Mouse (Mus musculus): ENCODE results near the gene Tchhl1.
"Not testable (repeated sequence)": the region's sequence is repeated elsewhere in the genome, so short reads cannot be mapped to it uniquely, and the experiment has no call there.

The Tchhl1 gene

DNA sequence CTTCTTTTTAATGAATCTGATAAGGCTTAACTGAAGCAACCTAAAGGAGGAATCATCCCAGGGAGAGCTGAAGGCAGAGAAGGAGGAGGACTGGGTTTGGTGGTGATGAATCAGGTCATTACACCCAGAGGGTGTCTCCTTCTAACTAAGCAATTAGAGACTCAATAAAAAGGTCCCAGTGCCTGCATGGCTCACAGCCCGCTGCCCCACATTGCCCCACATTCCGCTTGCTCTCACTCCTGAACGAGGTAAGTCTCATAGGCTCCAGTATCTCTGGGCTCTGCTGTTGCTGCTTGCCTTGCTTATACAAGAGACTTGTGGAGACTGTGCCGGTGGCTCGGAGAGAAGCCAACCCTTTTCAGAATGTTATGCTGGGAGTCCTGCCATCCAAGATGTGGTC is at the start of gene Tchhl1:
Gene Tchhl1 (plus strand): TSS at position 194 of the 400 bp plus-strand sequence.
- DNase-seq (ENCODE audit: low spot score in 2 of 2), result no peak

DNA sequence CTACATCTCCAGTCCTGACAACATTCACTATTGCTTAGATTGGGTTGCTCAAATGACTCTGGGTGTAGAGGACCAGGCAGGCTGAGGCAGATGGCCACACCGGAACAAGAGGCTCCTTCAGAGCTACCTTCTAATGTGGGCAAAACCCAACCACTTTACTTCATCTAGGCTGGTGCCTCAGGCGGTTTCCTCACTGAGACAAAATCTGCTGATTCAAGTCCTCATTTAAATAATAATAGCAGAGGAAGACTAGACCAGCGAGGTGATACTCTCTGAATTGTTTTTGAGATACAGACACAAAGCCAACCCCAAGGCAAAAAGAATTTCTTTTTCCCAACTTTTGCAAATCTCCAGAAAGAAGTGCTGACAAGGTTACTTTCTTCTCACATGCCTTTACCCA is 36.9 kb upstream of the Tchhl1 start:
- DNase-seq (ENCODE audit: low spot score in 2 of 2), result no peak

GRCm38 (mm10) chr3:93442030-93442429 is 26.5 kb upstream of the Tchhl1 start, which contains the start of gene Tchh:
TSS of gene Tchh (plus strand) at chr3:93442330.
- no peak for DNase-seq (ENCODE audit: low spot score in 2 of 2)

DNA sequence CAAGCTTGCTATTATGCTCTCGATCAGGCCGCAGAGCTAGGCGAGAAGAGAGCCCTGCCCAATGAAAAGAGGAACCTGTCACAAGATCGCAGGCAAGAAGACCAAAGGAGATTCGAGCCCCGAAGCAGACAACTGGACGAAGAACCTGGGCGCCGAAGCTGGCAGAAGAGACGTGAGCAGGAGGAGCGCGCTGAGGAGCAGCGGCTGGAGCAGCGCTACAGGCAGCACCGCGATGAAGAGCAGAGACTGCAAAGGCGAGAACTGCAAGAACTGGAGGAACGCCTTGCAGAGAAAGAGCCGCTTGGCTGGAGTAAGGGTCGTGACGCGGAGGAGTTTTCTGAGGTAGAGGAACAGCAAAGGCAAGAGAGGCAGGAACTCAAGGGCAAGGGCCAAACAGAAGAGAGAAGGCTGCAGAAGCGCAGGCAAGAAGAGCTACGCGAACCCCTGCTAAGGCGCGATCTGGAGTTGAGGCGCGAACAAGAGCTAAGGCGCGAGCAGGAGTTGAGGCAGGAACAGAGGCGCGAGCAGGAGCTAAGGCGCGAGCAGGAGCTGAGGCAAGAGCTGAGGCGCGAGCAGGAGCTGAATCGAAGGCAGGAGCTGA is 25.0 kb upstream of the Tchhl1 start:
- peak; percentile 26 to 33 for DNase-seq (ENCODE audit: low spot score in 2 of 2)

- peak; percentile 69 to 72 for DNase-seq (ENCODE audit: low spot score in 2 of 2)
Measured at GRCm38 (mm10) chr3:93444343-93445164, 24.0 kb upstream of the Tchhl1 start.

GRCm38 (mm10) chr3:93445165-93445705 is 23.3 kb upstream of the Tchhl1 start:
- DNase-seq (ENCODE audit: low spot score in 2 of 2), result peak; percentile 45 to 46

- DNase-seq (ENCODE audit: low spot score in 2 of 2), result peak; percentile 21 to 43
Measured at GRCm38 (mm10) chr3:93446128-93446755, 22.3 kb upstream of the Tchhl1 start.

GRCm38 (mm10) chr3:93446756-93447137 is 21.8 kb upstream of the Tchhl1 start:
- not testable (repeated sequence) for DNase-seq (ENCODE audit: low spot score in 2 of 2)

DNA sequence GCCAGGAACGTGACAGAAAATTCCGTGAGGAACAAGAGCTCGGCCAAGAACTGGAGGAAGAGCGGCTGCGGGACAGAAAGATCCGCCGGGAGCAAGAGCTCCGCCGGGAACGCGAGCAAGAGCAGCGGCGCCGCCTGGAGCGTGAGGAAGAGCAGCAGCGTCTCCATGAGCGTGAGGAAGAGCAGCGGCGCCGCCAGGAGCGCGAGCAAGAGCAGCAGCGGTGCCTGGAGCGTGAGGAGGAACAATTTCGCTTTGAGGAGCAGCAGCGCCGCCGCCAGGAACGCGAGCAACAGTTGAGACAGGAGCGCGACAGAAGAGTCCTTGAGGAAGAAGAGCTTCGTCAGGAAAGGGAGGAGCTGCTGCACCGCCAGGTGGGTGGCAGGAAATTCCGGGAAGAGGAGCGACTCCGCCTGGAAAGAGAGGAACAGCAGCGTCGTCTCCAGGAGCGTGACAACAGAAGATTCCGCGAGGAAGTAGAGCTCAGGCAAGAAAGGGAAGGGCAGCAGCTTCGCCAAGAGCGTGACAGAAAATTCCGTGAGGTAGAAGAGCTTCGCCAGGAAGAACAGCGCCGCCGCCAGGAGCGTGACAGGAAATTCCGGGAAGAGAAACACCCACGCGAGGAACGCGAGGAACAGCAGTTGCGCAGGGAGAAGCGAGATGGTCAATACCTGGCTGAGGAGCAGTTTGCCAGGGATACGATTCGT is 21.3 kb upstream of the Tchhl1 start:
- DNase-seq (ENCODE audit: low spot score in 2 of 2), result peak; percentile 77 to 82

DNA sequence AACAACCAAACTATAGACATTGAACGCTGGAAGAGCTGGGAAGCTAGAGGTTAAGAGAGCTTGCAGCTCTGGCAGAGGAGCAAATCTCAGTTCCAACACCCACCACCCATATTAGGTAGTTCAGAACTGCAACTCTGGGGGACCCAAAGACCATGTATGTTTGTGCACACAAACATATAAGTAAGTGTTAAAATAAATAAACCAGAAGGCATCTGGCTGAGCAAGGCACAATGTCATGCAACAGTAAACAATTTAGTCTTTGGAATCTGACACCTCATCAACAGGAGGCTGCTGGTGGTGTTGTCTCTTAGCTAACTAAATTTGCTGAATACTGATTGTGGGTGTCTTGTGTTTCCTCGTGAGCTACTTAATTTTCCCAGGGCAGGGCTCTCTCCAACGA is 2.0 kb upstream of the Tchhl1 start:
- DNase-seq (ENCODE audit: low spot score in 2 of 2), result no peak

DNA sequence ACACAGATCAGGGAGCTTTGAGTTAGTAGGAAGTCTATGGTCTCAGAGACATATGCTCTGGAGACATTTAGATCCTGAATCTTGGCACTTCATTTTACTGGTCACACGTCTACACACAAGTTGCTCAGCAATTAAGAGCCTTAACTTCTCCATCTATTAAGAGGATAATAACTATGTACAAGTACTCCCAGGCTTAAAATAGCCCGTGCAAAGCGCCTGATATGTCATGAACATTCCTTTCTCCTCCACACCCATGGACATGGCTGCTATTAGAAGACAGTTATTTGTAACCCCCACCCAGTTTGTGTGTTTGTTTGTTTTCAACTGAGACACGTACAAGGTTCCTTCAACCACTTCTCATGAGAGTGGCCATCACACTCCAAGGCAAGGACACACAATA is 1.4 kb upstream of the Tchhl1 start:
- DNase-seq (ENCODE audit: low spot score in 2 of 2), result no peak

- no peak for DNase-seq (ENCODE audit: low spot score in 2 of 2)
Measured at GRCm38 (mm10) chr3:93469629-93470028, 1.1 kb downstream of the Tchhl1 start.

DNA sequence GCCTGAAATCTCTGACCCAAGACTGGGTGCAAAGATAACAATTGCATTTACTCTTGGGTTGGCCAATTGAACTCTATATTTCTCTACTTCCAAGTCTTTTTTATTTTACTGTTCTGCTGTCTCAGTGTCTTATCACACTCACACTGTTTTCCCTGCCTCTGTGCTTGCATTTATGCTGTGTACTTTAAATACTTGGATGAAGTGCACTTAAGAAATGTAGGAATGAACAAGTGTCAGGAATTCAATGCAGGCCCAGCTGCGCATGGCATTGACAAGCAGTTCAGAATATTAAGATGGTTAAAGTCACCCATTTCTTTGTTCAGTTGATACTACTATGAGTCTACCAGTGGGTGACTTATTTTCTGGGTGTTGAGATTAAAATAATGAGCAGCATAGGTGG is 11.5 kb downstream of the Tchhl1 start:
- DNase-seq (ENCODE audit: low spot score in 2 of 2), result no peak

DNA sequence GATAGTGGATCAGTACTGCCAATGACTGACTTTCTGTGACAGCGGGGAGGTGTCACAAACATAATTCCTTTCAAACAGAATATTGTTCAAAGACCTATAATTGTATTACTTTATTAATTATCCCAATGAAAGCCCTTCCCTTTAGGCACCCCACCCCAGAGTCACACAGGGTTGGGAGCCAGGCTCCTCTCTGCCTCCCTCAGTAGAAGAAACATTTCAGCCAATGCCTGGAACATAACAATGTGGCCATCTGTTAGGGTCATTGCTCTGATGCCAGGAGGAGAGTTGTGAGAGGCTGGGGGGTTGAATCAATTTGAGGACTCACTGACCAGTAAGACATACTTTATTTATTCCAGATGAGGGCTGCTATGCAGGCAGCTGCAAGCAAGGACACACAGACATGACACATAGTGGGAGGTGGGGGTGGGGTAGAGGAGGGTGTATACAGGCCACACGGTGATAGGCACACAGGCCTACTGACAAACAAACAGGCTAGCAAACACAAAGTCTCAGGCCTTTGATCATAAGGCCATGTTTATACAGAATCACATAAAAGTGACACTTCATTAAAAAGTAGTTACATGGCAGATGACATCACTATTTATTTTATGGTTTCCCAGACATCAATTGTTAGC is 13.5 kb downstream of the Tchhl1 start:
- DNase-seq (ENCODE audit: low spot score in 2 of 2), result no peak

DNA sequence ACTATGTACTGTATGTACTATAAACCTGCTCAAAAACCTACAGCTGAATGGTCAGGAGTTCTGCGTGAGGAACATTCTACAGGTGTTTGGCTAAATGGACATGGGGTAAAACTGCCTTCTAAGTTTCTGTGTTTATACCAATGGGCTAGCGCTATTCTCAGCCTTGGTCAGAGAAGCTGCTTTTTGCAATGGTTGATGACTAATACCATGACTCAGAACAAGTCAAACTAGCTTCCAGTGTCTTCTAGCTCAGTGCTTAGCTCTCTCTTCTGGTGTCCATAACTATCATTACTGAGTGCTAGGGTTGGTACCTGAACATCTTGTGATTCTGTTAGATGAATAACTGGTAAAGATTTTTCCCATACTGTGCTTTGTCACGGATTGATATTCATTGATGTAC is 17.1 kb downstream of the Tchhl1 start:
- no peak for DNase-seq (ENCODE audit: low spot score in 2 of 2)

DNA sequence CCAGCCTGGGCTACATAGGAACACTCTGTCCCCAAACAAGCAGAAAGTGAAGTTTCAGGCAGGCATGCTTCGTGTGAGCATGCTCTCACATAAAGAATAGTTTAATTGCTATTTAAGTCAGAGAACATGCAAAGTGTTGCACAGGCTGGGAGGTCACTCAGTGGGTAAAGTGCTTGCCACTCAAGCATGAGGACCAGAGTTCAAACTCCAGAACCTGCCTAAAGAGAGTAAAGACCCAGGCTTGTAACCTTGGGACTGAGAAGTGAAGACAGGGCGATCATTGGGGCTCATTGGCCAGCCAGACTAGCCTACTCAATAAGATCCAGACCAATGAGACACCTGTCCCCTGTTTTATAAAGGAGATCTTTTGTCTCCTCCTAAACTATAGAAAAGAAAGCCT is 20.0 kb downstream of the Tchhl1 start:
- no peak for DNase-seq (ENCODE audit: low spot score in 2 of 2)

- DNase-seq (ENCODE audit: low spot score in 2 of 2), result no peak
Measured at GRCm38 (mm10) chr3:93492176-93492575, 23.6 kb downstream of the Tchhl1 start.

- DNase-seq (ENCODE audit: low spot score in 2 of 2), result peak; percentile 68 to 78
Measured at GRCm38 (mm10) chr3:93493992-93494391, 25.4 kb downstream of the Tchhl1 start.

DNA sequence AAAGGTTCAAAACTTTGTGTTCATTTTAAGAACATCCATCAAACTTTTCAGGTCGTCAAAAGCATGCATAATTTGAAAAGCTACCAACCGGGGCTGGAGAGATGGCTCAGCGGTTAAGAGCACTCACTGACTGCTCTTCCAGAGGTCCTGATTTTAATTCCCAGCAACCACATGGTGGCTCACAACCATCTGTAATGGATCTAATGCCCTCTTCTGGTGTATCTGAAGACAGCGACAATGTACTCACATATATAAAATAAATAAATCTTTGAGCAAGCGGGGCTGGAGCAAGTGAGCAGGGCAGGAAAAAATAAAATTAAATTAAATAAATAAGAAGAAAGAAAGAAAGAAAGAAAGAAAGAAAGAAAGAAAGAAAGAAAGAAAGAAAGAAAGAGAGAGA is 26.2 kb downstream of the Tchhl1 start:
- not testable (repeated sequence) for DNase-seq (ENCODE audit: low spot score in 2 of 2)

GRCm38 (mm10) chr3:93497131-93497530 is 28.6 kb downstream of the Tchhl1 start:
- DNase-seq (ENCODE audit: low spot score in 2 of 2), result no peak

DNA sequence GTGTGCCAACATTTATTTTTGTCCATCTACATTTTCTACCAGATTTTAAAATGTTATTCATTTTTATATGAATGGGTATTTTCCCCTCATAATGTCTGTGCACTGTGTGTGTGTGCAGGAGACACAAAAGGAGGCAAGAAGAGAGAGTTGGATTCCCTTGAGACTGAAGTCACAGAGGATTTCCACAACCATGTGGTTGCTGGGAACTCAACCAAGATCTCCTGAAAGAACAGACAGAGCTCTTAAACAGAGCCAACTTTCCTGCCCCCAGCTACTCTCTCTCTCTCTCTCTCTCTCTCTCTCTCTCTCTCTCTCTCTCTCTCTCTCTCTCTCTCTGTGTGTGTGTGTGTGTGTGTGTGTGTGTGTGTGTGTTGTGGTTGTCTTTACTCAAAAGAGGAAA is 30.6 kb downstream of the Tchhl1 start:
- no peak for DNase-seq (ENCODE audit: low spot score in 2 of 2)
